Mouse (Mus musculus) 3T3-L1 (cell line): ENCODE results near the gene Clgn.

ENCODE experiments used
- DNase-seq: peaks from one replicate; pipeline ENCODE4 v3.0.0-alpha.2; 2015; ENCODE audit warnings: low read depth, low spot score

Clgn gene

GRCm38 (mm10) chr8:83389316-83390005 lies at the start of gene Clgn:
Gene Clgn (plus strand): TSS chr8:83389867.
- DNase-seq = no peak

- DNase-seq = no peak
Measured at GRCm38 (mm10) chr8:83342076-83342475, 47.6 kb upstream of the Clgn start.

DNA sequence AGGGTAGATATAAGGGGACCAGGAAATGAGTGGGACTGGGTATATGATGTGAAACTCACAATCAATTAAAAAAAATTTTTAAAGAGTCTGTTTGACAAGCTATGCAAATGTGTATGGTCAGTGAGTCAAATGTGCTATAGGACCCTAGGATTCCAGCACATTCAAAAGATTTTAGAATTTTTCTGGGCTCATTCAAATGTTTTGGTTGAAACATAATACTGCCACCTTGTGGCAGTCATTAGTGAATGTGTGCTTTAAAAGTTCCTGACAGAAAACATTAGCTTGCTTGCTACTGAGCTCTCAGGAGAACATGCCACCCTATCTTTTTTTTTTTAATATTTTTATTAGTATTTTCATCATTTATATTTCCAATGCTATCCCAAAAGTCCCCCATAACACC lies 47.0 kb upstream of the Clgn start:
- DNase-seq = peak; percentile 61

- DNase-seq = no peak
Measured at GRCm38 (mm10) chr8:83348263-83348662, 41.4 kb upstream of the Clgn start, which contains the start of gene Mgat4d. Gene Mgat4d (plus strand): TSS chr8:83348471.

- no peak for DNase-seq
Measured at GRCm38 (mm10) chr8:83351315-83351714, 38.4 kb upstream of the Clgn start.

- DNase-seq = peak; percentile 33
Measured at GRCm38 (mm10) chr8:83363156-83363769, 26.4 kb upstream of the Clgn start.

DNA sequence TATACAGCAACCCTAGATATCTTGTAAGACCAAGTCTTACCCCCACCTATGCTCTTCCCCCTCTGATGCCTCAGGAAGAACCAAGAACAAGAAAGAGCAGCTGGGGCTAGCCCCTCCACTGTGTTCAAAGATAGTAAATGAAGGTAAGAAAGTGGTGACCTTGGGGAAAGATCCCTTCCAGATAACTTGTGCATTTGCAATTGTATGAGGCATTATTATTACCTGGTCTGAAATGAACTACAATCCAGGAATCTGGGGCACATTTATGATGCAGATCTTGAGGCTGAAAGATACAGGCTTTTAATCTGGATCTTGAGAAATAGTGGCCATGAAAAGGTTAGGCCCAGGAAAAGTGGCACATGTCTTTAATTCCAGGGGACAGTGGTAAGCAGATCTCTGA lies 12.4 kb upstream of the Clgn start:
- no peak for DNase-seq

- DNase-seq = peak; percentile 9
Measured at GRCm38 (mm10) chr8:83380141-83380540, 9.5 kb upstream of the Clgn start.

- DNase-seq = no peak
Measured at GRCm38 (mm10) chr8:83381016-83381415, 8.7 kb upstream of the Clgn start.

- DNase-seq = no peak
Measured at GRCm38 (mm10) chr8:83382850-83383249, 6.8 kb upstream of the Clgn start.

- DNase-seq = no peak
Measured at GRCm38 (mm10) chr8:83390006-83390701, 487 bp downstream of the Clgn start.

DNA sequence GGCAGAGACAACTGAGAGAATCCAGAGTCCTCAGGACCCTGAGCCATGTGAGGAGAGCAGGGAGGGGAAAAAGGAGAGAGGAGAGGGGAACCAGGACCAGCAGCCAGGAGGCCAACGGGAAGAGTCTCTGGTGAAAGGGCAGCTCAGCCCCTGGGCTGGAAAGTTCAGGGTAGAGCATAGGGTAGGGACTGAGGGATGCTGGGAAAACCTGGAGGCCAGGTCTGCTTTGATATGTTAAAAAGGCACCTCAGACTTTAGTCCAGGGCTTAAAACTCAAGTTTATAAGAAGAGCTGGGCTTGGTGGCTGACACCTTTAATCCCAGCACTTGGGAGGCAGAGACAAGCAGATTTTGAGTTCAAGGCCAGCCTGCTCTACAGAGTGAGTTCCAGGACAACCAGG lies 2.9 kb downstream of the Clgn start:
- DNase-seq = no peak

GRCm38 (mm10) chr8:83394325-83394724 lies 4.7 kb downstream of the Clgn start:
- DNase-seq = no peak

DNA sequence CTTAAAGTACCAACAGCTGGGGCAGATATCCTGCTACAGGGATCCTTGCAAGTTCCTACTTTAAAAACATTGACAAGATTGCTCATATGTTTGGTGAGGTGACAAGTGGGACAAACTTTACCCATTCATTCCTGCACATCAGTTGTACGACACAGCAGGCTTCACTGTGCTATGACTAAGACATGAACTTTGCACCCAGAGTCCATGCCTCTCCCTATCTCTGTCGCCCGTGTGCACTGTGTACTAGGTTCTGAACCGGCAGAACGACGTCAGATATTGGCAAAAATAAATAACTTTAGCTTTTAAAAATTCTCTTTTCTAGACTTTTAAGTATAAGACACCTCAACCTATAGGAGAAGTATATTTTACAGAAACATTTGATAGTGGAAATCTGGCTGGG lies 7.0 kb downstream of the Clgn start:
- DNase-seq = no peak

DNA sequence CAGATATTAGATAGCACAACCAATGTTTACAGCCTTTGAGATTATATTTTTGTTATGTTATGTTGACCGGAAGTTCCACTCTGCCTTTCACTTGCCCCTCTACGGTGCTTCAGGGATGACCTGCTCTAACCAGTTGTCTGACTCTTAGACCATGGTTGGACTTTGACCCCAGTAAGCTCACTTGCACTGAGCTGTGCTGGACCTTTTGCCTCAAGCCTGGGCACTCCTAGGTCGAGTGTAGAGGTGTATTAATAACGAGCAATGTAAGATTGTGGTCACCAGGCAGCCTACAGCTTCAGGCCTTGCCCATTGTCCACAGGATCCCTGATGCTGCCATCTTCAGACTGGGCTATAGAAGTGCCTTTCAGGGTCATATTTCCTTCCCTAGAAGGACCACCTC lies 8.1 kb downstream of the Clgn start:
- DNase-seq = no peak

DNA sequence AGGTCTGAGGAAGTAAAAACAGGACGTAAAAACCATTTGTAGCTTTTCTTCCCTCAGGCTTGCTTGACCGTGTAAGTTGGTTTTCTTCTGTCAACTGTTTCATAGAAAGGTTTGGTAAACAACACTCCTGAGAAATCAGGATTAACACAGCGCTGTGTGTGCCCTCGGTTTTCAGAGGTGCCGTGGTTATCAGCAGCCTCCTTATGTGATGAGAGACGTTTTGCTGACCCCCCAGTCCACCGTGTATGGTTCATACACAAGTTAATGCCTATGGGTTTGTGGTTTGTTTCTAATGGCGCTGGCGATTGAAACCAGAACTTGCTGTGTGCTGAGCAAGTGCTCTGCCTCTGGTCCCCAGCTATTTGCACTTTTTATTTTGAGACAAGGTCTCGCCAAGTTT lies 15.9 kb downstream of the Clgn start:
- no peak for DNase-seq

GRCm38 (mm10) chr8:83406836-83407235 lies 17.2 kb downstream of the Clgn start:
- DNase-seq = peak; percentile 75

DNA sequence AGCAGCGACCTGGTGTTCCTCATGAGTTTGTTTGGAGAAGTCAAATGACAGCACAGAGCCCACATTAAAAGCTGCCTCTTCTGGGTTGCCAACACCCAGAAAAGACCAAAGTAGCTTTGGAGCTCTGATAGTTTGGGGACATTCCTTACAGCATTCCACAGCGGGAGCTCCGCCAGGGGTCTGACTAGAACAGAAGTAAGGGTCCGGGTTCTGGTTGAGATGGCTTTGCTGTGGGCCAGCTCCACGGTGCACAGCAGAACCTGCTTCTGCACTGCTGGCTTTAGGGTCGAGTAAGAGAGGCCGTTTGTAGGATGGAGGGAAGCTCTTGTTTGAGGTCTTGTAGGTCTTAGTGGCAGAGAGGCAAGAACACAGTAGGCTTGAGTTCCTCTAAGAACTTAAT lies 18.8 kb downstream of the Clgn start:
- DNase-seq = no peak

GRCm38 (mm10) chr8:83416878-83417277 lies 27.2 kb downstream of the Clgn start:
- DNase-seq = no peak

GRCm38 (mm10) chr8:83417970-83418369 lies 28.3 kb downstream of the Clgn start:
- no peak for DNase-seq

DNA sequence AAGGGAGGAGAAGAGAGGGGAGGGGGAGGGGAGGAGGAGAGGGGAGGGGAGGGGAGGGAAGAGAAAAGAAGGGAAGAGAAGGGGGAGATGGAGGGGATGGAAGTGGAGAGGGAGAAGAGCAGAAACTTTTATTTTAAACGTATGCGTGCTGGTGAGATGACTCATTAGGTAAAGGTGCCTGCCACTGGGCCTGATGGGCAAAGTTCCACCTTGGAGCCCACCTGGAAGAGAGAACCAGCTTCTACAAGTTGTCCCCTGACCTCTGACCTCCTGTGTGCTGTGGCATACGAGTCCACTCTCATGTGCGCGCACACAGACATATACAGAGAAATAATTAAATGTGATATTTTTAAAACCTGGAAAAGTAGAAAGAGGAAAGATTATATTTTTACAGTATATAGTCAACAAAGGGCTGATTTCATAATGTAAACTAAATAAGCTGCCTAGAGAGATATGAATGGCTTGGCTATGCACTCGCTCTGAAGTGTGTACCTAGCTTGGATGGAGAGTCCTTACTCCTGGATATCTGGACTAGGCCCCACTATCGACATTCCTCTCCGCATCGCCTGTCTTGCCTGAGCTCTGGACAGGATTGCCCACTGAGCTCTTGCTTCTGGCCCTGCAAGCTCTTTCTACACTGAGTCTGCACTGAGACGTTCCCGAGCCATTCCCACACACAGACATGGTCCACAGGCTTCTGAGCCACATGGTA lies 29.3 kb downstream of the Clgn start:
- no peak for DNase-seq

GRCm38 (mm10) chr8:83421354-83421753 lies 31.7 kb downstream of the Clgn start:
- DNase-seq = no peak
